Mouse (Mus musculus) layer of hippocampus, adult 8-10 months (tissue): Measurements from ENCODE around the gene Dnajb11. TPM values are rescaled to one million over a fixed set of nuclear protein-coding genes. Genes with fewer than 3 reads are reported as not detected.
A peak's percentile ranks its signal among the peaks of the same experiment; 100 is the strongest.

Experiments used
- DNase-seq, 2 experiments: peaks; one replicate each; pipeline ENCODE4 v3.0.0; 2022; ENCODE audit warnings: low spot score in 2 of 2
- total RNA-seq, 4 experiments: library from RNA; stranded (reverse); gene quantifications; 2 replicates each; pipeline ENCODE4 v1.2.4; 2022

Gene Dnajb11
- 10 to 100 TPM; 51.4 to 63.3 (median 59.3) TPM for total RNA-seq

DNA sequence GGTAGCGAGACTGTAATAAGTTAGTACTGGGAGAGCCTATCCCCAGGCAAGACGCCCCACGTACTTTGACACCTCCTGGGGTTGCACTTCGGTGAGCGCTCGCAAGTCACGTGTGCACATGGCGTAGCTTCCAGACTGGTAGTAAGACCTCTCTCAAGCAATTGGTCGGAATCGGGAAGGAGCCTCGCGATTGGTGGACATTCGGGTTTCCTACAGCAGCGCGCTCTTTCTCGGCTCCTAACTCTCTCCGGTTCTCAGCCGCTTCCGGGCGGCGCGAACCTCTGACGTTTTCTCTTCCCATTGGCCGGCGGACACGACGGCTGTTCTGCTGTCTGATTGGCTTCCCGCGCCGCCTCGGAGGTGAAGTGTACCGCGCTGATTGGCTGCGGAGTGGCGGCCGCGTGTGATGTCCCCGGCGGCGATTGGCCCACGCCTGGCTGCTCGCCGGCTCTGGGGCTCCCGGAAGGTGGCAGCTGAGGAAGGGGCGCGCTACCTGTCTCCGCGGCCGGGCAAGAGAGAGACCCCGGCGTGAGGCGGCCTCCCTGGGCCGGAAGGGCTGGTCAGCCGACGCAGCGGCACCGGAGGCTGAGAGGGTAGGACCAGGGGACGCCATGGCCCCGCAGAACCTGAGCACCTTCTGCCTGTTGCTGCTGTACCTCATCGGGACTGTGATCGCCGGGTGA, at the start of gene Dnajb11, which contains the start of gene Tbccd1:
Dnajb11 (plus strand) TSS at position 415 of the 683 bp plus-strand sequence.
Tbccd1 (minus strand) TSS at position 239 of the 683 bp plus-strand sequence.
- DNase-seq, result peak; percentile 99

DNA sequence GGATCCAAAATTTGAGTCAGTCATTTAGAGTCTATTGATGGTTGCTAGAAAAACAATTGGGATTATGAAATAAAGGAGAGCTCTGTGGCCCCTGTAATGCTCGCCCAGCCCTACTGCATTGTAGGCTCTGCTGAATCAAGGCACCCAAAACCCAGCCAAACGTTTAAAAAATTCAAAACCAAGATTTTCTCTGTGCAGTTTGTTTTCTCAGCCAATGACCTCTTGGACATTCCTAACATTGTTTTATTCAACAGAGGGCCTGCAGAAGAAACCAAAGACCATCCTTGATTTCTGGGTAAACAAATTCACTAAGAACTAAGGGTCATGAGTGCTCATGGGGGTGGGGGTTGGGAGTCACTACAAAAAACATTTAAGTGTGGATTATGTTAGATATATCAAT, 46.2 kb upstream of the Dnajb11 start, which contains the start of gene Crygs:
Crygs (minus strand) TSS at position 101 of the 400 bp plus-strand sequence.
- no peak for DNase-seq

DNA sequence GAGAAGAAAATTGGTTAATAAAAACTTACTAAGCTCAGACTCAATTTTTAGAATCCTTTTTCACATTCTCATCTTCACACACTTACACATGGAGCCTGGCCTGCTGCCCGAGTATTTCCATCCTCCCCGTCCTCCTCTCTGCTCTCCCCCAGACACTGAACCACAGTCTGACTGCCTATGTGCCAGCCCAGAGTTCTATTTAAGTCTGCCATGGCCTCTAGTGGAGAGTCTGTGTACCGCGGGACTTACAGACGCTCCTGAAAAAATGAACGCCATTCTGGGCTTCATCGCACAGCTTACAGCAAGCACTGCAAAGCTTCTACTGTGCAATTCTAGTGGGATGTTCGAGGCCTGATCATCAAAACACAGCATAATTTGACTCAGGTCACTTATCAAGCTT, 36.9 kb upstream of the Dnajb11 start:
- peak in 1 of 2 experiments; percentile 50 for DNase-seq

DNA sequence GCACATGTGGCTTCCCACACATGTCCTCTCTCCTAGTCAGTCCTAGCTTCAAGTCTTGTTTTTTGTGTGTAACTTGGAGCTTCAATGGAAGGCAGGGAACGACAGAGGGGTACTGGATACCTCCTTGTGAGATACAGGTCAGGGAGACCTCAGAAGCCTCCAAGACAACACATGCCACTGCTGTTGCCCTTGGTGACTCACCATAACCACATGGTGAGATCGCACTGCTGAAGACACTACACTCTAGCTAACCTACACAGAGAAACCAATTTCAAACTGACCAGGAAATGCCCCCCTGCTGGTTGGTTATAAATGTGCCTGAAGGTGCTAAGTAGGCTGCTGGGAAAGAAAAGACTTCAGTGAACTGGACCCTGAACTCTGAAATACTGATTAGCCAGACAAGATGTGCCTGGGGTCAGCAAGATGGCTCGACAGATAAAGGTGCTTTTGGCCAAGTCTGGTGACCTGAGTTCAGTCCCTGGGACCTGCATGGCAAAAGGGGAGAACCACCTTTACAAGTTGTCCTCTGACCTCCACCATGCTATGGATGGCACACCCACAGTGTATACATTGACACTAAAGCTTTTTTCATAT, 24.6 kb upstream of the Dnajb11 start:
- no peak for DNase-seq

DNA sequence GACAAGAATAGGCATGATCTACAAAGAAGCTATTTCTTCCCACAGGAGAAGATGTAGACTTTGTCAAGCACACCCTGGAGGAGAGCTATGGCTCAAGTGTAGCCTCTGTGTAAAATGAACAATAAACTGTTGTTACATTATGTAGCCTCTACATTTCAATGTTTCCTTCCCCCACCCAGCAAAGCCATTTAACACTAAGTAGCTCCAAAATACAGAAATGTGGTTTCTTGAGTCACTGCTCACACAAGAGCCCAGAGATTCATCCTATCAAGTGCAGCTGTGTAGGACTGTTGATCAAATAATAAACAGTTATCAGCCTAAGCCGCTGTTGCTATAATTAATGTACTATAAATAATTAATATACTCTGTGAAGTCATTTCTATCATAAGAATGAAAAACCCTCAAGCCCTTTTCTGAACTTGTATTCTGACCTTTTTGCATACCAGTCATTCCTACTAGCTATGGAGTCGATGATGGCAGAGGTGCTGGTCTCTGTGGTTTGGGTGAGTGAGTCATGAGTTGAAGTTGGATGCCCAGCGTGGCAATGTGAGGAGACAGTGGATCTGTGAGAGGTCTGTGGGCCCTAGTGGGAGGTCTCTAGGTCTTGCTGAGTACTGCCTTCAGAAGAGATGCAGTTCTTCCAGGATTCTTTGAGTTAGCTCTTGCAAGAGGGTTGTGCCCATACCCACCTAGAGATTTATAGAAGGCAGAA, 18.3 kb upstream of the Dnajb11 start:
- DNase-seq, result no peak

DNA sequence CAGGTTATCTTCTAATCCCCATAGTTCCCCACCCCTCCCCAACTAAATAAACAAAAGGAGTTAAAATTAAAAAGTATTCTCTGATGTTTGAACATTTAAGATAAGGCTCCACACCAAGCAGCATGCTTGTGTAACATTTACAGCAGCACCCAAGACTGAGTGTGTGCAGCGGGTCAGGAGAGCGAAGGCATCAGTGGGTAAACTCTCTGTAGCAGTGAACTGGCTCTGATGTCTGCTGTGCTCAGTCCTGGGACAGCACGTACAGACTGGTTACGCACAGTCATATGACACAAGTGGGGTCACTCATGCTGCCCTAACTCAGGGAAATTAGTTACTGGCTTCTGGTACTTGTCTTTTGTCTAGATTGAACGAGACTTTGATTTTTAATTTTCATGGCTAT, 14.8 kb upstream of the Dnajb11 start:
- no peak for DNase-seq

DNA sequence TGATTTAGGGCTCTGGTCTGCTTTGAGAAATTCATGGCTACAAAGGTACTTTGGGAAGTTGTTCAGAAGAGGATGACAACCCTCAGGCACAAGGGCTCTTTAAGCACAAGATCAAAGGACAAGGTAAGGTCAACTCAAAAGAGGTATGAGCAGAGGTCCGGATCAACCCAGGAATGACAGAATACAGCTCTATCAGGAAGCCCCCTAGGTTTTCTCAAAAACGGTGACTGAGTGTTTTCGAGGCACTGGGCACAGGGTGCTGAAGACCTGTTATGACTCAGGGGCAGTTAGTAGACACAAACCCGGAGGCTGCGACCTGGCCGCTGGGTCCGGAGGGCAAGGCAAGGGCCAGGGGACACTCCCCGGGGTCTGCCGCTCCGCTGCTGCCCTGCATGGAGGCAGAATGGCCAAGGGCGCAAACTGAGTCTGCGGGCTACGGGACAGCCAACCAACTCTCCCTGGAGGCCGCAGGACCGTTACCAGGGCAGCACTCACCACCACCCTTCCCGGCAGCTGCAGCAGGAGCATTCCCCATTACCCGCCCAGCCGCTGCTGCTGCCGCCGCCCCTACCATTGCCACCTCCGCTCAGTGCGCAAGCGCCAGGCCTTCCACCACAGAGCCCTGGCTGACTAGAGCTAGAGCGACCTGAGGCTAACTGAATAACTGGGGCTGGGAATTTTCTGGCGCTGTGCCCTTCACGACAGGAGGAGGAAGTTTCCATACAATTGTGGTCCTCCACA, 13.4 kb upstream of the Dnajb11 start:
- DNase-seq, result peak; percentile 72

DNA sequence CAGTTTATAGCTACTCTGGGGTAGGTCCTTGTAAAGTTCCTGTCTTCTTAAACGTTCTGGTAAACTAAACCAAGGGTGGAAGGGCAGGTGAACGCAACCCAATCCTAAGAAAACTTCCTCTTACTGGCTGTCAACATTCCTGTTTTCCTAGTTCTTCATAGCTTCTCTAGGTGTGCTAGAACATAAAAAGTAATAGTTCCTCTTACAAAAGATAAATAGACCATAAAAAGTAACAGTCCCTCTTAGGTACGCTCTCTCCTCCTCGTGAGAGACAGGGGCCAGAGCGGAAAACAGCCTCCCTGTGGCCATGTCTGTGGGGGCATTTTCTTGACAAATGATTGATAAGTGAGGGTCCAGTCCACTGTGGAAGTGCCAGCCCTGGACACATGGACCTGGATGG, 12.8 kb upstream of the Dnajb11 start:
- DNase-seq, result no peak

DNA sequence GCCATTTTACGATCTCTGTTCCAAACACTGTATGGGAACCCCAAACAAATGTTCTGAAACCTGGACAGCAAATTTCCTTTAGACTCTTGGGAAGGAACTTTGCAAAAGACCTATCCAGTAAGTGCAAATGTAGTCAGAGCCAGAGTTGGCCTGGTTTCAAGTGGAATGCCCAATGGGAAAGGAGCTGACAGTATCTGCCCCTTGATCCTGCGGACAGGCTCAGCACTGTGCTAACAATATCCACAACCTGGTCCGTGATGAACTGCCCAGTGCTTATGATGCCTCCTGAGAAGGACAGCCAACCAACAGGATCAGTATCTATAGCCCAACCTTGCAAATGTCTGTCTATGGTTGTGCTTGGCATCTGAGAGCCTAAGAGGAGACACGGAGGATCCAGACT, 12.2 kb upstream of the Dnajb11 start:
- DNase-seq, result no peak

DNA sequence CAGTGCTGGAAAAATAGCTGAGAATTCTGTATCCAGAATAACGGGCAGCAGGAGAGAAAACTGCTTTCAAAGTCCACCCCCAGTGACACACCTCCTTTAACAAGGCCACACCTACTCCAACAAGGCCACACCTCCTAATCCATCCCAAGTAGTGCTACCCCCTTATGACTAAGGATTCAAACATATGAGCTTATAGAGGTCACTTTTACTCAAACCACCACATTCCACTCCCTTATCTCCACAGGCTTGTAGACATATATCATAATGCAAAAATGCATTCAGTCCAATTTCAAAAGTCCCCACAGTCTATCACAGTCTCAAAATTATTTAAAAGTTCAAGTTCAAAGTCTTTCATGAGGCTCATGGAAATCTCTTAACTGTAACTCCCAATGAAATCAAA, 10.0 kb upstream of the Dnajb11 start:
- DNase-seq, result no peak

DNA sequence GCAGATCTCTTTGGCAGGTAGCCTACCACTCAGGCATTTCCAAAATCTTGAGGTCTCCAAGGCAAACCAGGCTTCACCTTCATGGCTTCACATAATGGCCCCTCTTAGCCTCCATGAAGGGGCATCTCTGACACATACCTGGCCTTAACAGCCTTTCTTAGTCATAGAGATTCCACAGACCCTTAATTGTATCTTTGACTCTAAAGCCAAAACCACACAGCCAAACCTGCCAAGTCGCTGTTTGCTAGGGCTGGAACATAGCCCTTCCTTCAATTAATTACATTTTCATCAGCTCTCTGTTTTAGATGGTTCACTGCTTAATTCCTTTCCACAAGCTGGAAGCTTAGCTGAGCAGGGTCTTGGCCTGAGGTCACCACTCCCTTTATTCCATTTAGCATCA, 9.3 kb upstream of the Dnajb11 start:
- no peak for DNase-seq

DNA sequence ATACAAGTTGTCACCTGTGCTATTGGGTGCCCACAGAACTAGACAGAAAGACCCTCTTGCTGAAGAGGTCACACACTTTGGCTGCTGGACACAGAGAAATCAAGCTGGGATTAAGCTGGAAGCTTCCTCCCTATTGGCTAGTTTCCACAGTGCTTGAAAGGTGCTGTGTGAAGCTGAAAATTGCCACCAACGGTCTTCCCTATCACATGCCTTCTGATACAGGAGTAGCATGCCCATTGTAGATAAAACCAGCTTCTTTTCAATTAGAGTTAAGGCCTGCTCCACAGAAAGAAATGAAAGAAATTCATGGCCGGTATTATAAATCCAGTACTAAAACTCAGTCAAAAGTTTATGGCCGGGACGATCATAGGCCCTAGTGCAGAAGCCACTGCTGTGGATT, 4.9 kb upstream of the Dnajb11 start:
- no peak for DNase-seq

DNA sequence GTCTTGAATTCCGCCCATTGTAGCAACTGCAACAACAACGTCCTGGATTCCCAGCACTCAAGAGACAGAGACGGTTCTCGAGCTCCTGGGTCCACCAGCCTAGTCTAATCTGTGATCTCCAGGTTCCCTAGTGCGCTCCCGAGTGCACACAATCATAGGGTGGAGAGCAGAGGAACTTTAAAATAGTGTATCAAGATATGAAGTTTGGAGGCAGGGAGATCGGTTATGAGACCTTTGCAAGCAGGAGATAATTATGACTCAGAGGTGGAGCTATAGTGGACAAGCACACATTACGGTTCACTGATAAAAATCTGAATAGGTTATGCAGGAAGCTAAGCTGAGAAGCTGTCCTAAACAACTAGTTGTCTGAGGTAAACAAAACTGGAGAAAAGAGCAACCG, 872 bp upstream of the Dnajb11 start:
- no peak for DNase-seq

DNA sequence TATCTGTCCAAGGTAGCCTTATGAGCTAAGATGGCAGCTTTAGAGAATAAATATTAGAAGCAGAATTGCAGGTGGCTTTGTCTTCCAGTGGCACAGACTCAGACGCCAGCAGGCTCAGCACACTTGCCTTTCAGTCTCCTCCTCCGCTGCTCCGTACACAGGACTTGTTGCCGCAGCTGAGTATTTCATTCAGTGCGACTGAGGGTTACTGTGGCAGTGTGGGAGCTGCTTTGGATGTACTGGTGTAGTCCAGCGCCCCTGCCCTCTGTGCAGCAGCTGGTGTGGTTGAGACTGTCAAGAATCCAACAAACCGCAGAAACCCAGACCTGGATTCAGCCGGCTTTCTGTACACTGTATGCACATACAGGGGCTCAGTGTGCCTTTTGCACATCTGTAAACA, 14.8 kb downstream of the Dnajb11 start:
- DNase-seq, result no peak

DNA sequence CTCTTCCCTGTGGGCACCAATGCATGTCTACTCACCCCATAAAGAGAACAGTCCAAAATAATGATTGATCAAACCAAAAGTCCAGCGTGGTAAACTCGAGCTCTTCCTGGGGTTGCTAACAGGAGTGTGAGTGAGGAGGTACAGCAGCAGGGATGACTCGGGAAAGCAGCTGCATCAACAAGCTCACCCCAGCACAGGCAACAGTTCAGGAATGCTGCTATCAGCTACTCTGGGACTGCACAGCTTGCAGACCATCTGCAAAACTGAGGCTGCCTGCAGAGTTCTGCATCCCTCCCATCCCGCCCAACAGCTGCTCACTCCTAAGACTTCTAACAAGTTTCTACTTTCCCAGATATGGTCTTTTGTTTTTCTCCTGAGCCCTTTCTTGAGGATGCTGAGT, 15.7 kb downstream of the Dnajb11 start:
- peak in 1 of 2 experiments; percentile 16 for DNase-seq

DNA sequence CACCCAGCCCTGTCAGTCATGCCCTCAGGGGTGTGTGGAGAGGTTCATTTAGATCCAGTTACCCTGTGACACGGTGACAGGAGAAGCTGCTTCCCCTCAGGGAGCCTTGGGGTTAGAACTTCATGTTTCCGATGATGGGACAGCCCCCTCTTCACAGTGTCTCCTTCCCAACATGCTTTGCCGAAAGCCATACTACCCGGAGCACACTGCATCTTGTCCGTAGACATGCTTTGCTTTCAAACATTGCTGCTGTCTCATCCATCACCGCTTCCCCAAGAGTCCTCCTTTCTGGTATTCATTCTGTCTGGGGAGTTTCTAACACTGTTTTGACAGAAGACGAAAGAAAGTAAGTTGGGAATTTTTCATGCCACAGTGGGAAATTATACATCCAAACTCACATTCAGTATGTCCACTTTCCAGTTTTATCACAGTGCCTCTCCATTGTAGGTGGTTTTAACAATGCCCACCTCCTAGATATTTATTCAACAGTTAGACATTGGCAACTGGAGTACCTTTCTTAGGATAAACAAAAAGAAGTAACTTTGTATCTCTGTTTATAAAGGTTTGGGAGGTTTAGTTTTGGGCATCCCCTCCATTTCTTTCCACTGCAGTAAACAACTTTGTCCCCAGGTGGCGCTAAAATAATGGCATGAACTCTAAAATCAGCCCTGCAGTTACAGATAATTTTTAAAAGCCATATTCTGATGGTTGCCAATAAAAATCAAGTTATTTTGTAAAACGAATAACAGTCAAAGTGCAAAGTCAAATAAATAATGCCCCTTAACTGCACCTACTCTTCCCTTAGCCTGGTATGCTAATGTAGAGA, 18.8 kb downstream of the Dnajb11 start:
- peak in 1 of 2 experiments; percentile 32 for DNase-seq

DNA sequence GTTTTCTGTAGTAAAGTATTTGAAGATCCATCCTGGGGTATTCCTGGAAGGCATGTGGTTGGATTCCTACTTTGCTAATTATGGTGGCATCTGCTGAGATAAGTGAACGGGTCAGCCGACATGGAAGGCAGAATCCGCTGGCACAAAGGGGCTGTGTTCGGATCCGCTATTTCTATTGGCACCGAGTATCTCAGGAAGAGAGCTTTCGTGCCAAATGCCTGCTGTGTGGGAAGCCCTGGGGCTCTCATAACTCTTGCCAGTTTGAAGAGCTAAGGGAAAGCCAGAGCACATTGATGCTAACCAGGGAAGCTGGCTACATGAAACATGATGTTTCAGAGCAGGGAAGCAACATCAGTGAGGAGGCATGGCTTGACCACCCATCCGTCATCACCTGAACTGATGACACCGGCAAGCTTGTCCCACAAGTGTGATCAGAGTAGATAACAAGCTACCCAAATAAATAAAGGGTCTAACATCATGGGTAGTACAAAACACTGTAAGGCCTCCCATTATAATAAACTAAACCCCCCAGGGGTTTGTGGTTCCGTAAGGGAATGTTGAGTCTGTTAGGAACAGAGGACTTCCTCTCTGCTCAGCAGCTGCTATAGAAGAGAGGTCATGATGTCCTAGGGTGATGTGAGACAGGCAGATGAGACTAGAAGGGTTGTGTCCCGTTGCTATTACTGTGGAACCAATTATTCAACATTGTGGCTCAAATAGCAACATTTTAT, 20.2 kb downstream of the Dnajb11 start:
- DNase-seq, result peak in 1 of 2 experiments; percentile 11

DNA sequence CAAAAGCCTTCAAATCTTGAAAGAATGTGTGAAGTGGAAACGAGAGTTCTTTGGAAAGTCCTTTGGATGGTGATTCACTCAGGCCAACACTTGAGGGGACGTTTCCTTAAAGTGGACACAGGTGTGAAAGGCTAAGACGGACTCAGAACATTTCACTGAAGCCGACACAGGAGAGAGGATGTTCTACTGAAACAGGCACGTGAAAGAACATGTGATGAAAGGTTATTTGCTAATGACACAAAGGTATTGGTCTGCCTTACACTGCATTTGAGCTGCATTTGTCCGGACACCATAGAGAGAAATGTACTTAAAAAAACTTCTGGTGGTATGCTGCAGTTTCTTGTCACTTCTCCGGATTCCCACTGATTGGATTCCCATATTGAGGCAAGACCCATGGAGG, 21.1 kb downstream of the Dnajb11 start:
- no peak for DNase-seq

DNA sequence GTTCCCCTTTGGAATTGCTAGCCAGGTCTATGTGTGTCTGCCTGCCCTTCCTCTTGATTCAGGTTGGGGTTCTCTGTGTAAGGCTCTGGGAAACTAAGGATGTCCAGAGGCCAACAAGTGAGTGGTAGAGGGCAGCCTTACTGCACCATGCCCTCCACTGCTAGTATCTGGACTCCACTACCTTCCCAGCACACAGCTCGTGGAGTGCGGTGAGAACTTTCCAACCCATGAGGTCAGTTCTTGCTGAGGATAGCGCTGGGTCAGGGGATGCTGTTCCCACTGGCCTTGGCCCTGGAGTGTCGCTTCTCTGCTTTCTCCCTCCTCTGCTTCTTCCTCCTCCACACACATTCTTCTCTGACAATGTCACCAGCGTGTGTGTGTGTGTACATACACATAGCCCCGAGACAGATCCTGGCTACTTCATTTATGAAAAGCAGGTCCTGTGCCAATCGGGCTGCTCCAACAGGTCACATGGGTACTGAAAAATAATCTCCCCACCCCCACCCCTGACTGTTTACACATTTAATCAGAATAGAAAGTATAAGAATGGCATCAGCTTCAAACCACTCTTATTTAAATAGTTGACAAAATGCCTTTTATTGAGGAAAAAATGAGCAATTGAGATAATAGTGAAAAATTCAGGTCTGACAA, 22.4 kb downstream of the Dnajb11 start:
- DNase-seq, result no peak

DNA sequence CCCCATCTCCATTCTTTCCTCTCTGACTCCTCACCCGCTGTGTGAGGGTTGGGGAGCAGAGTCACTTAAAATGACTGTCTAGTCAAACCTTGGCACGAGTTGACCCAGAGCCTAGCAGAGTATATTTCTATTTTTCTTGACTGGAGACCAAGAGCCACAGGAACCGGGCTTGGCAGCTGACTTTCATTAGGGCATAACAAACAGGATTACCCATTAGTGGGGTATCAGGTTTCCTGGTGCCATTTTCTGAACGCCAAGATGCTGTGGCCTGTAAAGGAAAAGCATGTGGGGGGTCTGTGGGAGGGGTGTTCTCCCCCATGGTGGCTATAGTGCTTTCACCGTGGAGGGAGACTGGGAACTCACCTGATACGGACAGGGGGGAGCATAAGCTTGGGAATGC, 23.3 kb downstream of the Dnajb11 start:
- DNase-seq, result no peak
